Mouse (Mus musculus): ENCODE measurements at regions not wholly inside any gene's neighbourhood (a gene's known extent, or its start where the extent isn't known, plus 50 kb on each side); places are given as distances from the start of the nearest gene placed in this dataset.

DNA sequence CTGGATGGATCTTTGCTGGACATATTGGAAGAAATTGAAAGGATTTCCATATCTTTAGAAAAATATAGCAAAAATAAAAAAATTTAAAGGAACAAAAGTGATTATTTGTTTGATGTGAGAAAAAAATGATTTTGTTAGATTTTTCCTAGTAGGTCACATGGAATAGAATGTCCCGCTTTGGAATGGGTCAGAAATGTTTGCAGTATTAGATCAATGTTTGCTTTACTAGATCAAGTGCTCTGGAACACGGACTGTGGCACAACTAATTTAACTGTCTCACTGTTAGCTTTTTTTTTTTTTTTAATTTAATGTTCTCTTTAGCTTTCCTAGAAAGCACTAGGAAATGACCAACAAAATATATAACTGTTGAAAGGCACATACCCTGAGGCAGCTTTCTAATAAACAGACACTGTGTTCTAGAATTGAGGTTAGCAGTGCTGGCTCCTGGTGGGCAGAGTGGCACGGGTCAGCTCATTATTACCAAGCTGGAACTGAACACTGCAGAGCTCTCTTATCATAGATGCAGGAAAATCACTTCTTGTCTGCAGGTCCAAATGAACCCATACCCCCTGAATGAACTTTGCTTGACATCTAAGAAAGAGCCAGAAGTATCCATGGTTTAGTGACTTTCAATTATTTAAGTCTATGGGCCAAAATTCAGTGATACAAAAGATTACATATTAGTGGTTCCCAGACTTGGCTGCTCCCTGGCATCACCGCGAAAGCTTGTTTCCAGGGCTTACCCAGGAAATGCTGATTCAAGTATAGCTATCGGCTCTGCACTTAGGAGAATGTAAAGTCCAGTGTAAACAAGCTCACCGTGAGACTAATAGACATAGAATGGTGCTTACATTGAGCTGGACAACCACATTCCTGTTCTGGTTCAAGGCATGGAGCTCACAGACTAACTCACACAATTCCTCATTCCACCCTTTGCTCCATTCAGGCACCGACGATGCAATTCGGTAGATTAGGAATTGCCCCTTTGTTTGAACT, 320.4 kb upstream of the Nr5a2 start:
- TF ChIP-seq CTCF (IDR thresholded peaks at IDR 0.05; ENCODE audit: extremely low read depth, insufficient read depth, low read length) (no peak), POLR2A (IDR thresholded peaks at IDR 0.05; ENCODE audit: extremely low read depth, insufficient read depth, low read length) (no peak)

Data from cortical plate, adult 2 months (tissue).